Mouse (Mus musculus): ENCODE measurements around the gene Nfatc4.

DNA sequence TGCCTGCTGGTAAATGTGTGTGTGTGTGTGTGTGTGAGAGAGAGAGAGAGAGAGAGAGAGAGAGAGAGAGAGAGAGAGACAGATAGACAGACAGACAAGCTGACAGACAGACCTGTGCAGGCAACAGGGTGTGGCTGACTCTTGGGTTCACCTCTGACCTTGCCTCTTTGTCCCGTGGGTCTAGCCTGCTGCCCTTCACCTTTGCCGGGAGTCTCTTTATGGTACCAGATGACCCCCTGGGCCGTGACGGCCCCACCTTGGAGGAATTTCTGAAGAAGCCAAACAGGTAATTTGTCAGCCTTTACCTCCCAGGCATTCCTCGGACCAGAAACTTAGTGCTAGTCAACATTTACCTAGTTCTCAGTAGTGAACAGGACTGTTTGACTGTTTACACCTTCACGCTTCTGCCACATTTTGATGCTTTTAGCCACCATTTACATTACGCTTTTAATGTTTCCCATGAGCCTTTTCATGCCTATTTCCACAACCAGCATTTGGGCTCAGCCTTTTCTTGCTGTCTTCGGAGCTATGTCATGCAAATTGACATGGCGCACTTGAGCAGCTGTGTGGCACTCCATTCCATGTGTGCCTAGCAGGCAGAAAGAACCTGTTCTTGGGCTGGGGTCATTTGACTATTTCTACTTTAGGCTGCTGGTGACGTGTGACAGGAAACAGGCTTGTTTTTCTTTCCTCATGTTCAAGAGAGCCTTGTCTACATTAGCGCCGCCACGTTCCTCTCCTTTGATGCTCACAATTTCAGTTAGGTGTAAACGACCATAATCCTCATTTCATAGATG is 45.5 kb downstream of the Nfatc4 start:
- TF ChIP-seq CTCF (IDR thresholded peaks at IDR 0.05; ENCODE audit: low read depth) = no peak
- TF ChIP-seq EP300 (IDR thresholded peaks at IDR 0.05; ENCODE audit: low read depth) = no peak

All from heart, postnatal 0 days (tissue).